Mouse (Mus musculus) midbrain, postnatal 0 days (tissue): ENCODE measurements around the gene 4930402F06Rik. TPM values are rescaled to one million over a fixed set of nuclear protein-coding genes. Genes with fewer than 3 reads are reported as not detected.

Experiments used
- ATAC-seq: fragments of 200-750 bp; cut with Nextera tagmentation; 2 replicates; pipeline ENCODE4 v1.8.0; 2017; ENCODE audit warnings: moderate number of reproducible peaks, mild to moderate bottlenecking, moderate TSS enrichment, moderate library complexity; ENCODE audit not compliant: low FRiP score
- DNase-seq: peaks from one replicate; pipeline ENCODE4 v3.0.0-alpha.2; 2015; ENCODE audit warnings: low spot score
- H3K27ac ChIP-seq: fragments of 300-500 bp; sonication (generic); 2 replicates; pipeline ENCODE4 v1.5.1; 2014; ENCODE audit warnings: low read depth, mild to moderate bottlenecking, low read length, mixed read lengths
- H3K27me3 ChIP-seq: fragments of 300-500 bp; sonication (generic); 2 replicates; pipeline ENCODE4 v1.6.1; 2014; ENCODE audit warnings: low read length, control low read depth, mixed read lengths; ENCODE audit not compliant: insufficient read depth
- H3K36me3 ChIP-seq: fragments of 300-500 bp; sonication (generic); 2 replicates; pipeline ENCODE4 v1.6.1; 2014; ENCODE audit warnings: low read length, control low read depth, mixed read lengths; ENCODE audit not compliant: insufficient read depth
- H3K4me1 ChIP-seq: fragments of 300-500 bp; sonication (generic); 2 replicates; pipeline ENCODE4 v1.6.1; 2014; ENCODE audit warnings: mild to moderate bottlenecking, control low read depth, antibody characterized with exemption, low read length, mixed read lengths; ENCODE audit not compliant: insufficient read depth
- H3K4me2 ChIP-seq: fragments of 300-500 bp; sonication (generic); 2 replicates; pipeline ENCODE4 v1.6.1; 2014; ENCODE audit warnings: low read depth, mild to moderate bottlenecking, low read length, mixed read lengths; ENCODE audit not compliant: poor library complexity, severe bottlenecking
- H3K4me3 ChIP-seq: fragments of 300-500 bp; sonication (generic); 2 replicates; pipeline ENCODE4 v1.5.1; 2014; ENCODE audit warnings: low read depth, mild to moderate bottlenecking, low read length, moderate library complexity
- H3K9ac ChIP-seq: fragments of 300-500 bp; sonication (generic); replicated peaks from 2 replicates; pipeline ENCODE4 v1.6.1; 2014; ENCODE audit warnings: mild to moderate bottlenecking, low read length, moderate library complexity, mixed read lengths; ENCODE audit not compliant: poor library complexity, severe bottlenecking
- H3K9me3 ChIP-seq: fragments of 300-500 bp; sonication (generic); 2 replicates; pipeline ENCODE4 v1.6.1; 2016; ENCODE audit warnings: low read length, control low read depth
- CTCF ChIP-seq: IDR thresholded peaks from 2 replicates; pipeline ENCODE4 v1.5.1; 2016; ENCODE audit warnings: antibody characterized with exemption, mild to moderate bottlenecking
- WGBS: fragments of 180-500 bp; shearing (Covaris S2); extraction: QIAGEN DNeasy Blood & Tissue Kit; methylation state at CpG from one replicate; pipeline ENCODE4 v1.1.7; 2014; 5-methylcytosine and 5-hydroxymethylcytosine counted together
- polyA plus RNA-seq: library from polyadenylated mRNA; unstranded; fragments of >200 nt; fragmentation: Nextera tagmentation; extraction: Ambion mirVana; gene quantifications from 2 replicates; pipeline ENCODE4 v1.2.1, GENCODE M21; 2015
- total RNA-seq: library from RNA; depleted of rRNA; stranded (reverse); fragments of >200 nt; gene quantifications from 2 replicates; pipeline ENCODE4 v1.2.3, GENCODE M21; 2014

Gene 4930402F06Rik
- total and polyA plus RNA-seq, 2 experiments from 2014 or later: not detected

- Histone ChIP-seq H3K4me3 (no peak overlapping the region), H3K4me1 (no peaks in the 10 kb centered on the region), H3K27me3 (no peaks in the 10 kb centered on the region), H3K36me3 (no peaks in the 10 kb centered on the region), H3K9ac (no peak overlapping the region), H3K4me2 (no peak overlapping the region), H3K27ac (no peak overlapping the region), H3K9me3 (no peaks in the 10 kb centered on the region)
- 95% methylated on average over 3 of the region's 3 CpGs for WGBS
- no peak for ATAC-seq
- no peak for DNase-seq
- TF ChIP-seq CTCF: no peak
These were observed 15.8 kb upstream of the 4930402F06Rik start for GRCm38 (mm10) chr2:35412810-35413209.

DNA sequence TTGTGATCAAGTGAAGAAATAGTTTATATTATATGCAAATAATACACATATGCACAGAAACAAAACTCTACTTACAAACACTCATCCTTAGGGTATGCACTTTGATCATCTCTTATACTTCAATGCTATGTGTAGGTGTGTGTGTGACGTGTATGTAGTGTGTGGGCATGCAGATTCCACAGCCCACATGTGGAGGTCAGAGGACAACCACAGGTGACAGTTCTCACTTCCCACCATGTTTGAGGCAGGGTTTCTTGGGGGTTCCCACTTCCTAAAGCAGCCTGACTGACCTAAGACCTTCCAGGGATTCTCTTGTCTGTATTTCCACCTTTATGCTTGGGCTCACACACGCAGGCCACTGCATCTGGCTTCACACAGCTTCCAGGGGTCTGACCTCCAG is 15.3 kb upstream of the 4930402F06Rik start:
- whole genome bisulfite sequencing: 74% methylated on average over 2 of the region's 2 CpGs
- H3K27me3 ChIP-seq: no peaks in the 10 kb centered on the region
- H3K4me2 ChIP-seq: no peak overlapping the region
- H3K4me3 ChIP-seq: no peak overlapping the region
- H3K27ac ChIP-seq: no peak overlapping the region
- no peak for TF ChIP-seq CTCF
- ATAC-seq: no peak
- no peak overlapping the region for H3K9ac ChIP-seq
- no peak for DNase-seq
- no peaks in the 10 kb centered on the region for H3K36me3 ChIP-seq
- no peaks in the 10 kb centered on the region for H3K4me1 ChIP-seq
- no peaks in the 10 kb centered on the region for H3K9me3 ChIP-seq

- no peaks in the 10 kb centered on the region for H3K36me3 ChIP-seq
- ATAC-seq (no peak), DNase-seq (no peak)
- no peak overlapping the region for H3K9ac ChIP-seq
- H3K27me3 ChIP-seq: no peaks in the 10 kb centered on the region
- H3K4me2 ChIP-seq: no peak overlapping the region
- no peaks in the 10 kb centered on the region for H3K9me3 ChIP-seq
- H3K4me3 ChIP-seq: no peak overlapping the region
- no peak overlapping the region for H3K27ac ChIP-seq
- H3K4me1 ChIP-seq: no peaks in the 10 kb centered on the region
- 80% methylated on average over 10 of the region's 10 CpGs for WGBS
- no peak for TF ChIP-seq CTCF
These were observed 14.7 kb upstream of the 4930402F06Rik start for GRCm38 (mm10) chr2:35411640-35412190.

- WGBS: 87% methylated on average over 6 of the region's 6 CpGs
- H3K9ac ChIP-seq: no peak overlapping the region
These were observed 12.5 kb upstream of the 4930402F06Rik start for GRCm38 (mm10) chr2:35409466-35409865.

GRCm38 (mm10) chr2:35408409-35409110 is 11.6 kb upstream of the 4930402F06Rik start:
- WGBS: 75% methylated on average over 5 of the region's 5 CpGs
- DNase-seq (no peak), ATAC-seq (no peak)
- Histone ChIP-seq H3K36me3 (no peaks in the 10 kb centered on the region), H3K27ac (no peak overlapping the region), H3K9ac (no peak overlapping the region), H3K4me3 (no peak overlapping the region), H3K9me3 (no peaks in the 10 kb centered on the region), H3K4me1 (no peaks in the 10 kb centered on the region), H3K27me3 (no peaks in the 10 kb centered on the region), H3K4me2 (no peak overlapping the region)
- no peak for TF ChIP-seq CTCF

More at GRCm38 (mm10) chr2:35409466-35409865, 12.5 kb upstream of the 4930402F06Rik start:
- H3K9me3 ChIP-seq: no peaks in the 10 kb centered on the region
- TF ChIP-seq CTCF: no peak
- ATAC-seq (no peak), DNase-seq (no peak)
- H3K27me3 ChIP-seq: no peaks in the 10 kb centered on the region
- no peaks in the 10 kb centered on the region for H3K4me1 ChIP-seq
- H3K4me2 ChIP-seq: no peak overlapping the region
- no peaks in the 10 kb centered on the region for H3K36me3 ChIP-seq
- no peak overlapping the region for H3K4me3 ChIP-seq
- H3K27ac ChIP-seq: no peak overlapping the region

- 78% methylated on average over 7 of the region's 7 CpGs for WGBS
- no peak for TF ChIP-seq CTCF
- Histone ChIP-seq H3K4me3 (no peak overlapping the region), H3K4me2 (no peak overlapping the region), H3K27me3 (no peaks in the 10 kb centered on the region), H3K27ac (no peak overlapping the region), H3K9ac (no peak overlapping the region), H3K9me3 (no peaks in the 10 kb centered on the region), H3K36me3 (no peaks in the 10 kb centered on the region), H3K4me1 (no peaks in the 10 kb centered on the region)
- ATAC-seq (no peak), DNase-seq (no peak)
These were observed 10.9 kb upstream of the 4930402F06Rik start for GRCm38 (mm10) chr2:35407878-35408277.
